Mouse (Mus musculus) brain, embryonic 18.5 days (tissue): ENCODE measurements around the gene Rasgrf1.

Experiments used
- DNase-seq: peaks from one replicate; pipeline ENCODE4 v3.0.0-alpha.2; 2012; ENCODE audit warnings: low read depth, low spot score

Rasgrf1 gene

DNA sequence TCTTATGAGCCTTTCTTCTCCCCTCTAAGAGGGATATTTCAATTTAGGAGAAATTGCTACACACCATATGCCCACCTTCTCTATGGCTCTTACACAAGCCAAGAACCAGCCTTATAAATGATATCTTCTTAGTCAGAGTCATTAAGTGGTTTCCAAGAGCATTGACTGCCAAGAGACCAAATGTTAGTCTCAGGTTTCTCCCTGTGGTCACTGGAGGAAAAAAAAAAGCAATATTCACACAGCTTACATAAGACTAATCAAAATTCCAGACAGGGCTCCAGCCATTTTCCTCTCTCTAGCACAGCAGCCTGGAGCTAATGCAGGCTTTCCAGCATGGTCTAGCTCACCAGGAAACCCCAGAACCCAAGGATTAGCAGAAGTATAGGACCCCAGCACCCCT lies 3.1 kb upstream of the Rasgrf1 start:
- no peak for DNase-seq

DNA sequence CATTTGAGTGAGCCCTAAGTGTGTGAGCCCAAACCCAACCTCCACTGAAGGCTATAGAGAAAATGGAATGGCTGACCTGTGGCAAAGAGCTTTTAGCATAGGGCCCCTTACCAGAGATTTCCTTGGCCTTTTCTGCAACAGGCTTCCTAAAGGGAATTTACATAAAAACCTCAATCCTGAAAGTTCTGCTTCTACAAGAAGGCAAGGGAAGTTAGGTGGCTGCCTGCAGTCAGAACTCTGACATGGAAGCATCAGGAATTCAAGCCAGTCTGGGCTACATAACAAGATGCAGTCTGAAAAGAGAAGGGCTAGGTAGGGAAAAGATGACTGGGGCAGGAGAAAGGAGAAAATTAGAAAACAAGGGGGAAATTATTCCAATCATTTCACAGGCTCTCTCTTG lies 1.8 kb upstream of the Rasgrf1 start:
- DNase-seq, result no peak

DNA sequence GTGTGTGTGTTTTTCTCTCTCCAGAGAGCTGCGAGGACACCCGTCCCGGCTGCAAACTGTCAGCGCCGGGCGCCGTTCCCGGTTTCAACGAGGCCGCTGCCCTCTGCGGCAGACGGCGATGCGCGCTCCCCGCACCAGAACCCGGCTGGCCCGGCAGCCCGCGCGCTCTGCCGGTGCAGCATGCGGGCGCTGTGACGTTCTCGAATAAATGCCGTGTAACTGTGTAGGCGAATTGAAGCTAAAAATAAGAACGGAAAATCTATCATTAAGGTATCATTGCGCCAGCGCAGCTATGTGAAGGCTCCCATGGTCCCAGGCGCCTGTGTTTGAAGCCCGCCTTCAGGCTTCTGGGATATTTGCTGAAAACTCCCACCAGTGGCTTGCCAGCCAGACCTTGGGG lies 1.1 kb upstream of the Rasgrf1 start:
- no peak for DNase-seq

DNA sequence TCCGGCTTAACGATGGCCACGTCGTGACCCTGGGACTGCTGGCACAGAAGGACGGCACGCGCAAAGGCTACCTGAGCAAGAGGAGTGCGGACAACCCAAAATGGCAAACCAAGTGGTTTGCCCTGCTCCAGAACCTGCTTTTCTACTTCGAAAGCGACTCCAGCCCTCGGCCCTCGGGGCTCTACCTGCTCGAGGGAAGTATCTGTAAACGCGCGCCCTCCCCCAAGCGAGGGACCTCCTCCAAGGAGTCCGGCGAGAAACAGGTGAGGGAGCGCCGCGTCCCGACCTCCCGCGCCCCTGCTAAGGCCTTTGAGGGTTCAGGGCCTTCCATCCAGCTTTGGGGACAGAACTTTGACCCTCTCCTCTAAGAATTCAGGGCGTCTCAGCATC lies 298 bp downstream of the Rasgrf1 start:
- DNase-seq, result no peak

DNA sequence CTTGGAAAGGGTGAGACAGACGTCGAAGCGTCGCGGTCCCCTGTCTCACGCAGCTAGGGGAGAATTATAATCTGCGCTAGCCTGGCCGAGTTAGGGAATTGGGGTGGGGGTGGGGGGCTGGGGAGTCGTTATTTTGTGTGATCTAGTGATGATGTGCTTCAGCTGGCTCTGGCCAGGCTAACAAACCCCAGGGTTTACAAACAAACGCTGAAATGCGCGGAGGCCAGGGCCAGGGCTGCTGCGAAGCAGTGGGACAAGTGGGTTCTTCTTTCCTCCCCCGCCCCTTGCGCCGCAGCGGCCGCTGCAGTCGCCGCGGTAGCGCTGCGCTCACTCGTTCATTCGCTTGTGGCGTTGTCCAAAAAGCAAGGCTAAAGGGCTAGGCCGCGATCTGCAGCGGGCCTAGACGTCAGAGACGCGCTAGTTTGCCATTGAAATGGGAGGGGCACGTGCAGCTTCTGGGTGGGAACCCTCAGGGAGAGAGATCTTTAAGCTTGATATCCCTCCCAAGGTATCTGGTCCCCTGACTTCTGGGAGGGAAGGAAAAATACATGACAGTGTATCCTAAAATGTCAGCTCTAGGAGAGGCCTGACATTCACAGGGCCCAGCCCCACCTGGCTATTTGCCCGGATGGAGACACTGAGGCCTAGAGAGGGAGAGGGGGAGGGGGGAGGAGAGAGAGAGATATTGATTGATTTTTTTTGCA lies 1.2 kb downstream of the Rasgrf1 start:
- DNase-seq, result no peak

DNA sequence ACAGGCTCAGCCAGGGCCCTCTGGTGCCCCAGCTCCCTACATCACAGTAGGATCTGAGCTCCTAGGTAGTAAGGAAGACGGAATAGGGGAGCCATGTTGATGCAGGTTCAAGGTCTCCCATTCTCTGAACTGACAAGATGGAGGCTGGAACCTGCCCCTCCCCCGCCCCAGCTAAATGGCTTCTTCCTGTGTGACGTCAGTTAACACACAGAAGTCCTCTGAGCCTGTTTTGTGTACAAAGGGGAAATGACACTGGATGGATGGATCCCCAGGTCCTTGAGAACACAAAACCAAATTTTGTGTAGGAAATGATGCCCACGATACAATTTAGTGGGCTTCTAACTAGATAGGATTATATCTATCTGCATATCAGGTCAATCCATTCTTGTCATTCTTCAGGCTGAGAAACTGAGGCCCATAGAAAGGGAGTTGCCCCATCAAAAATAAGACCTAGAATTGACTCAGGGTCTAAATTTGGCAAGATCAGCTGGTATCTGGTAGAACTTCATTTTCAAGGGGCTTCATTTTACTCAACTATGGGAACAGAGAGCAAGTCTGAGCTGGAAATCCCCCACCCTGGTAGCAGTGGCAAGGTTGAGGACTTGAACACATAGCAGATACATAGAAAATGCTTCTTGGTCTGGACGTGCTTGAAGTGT lies 2.3 kb downstream of the Rasgrf1 start:
- no peak for DNase-seq

DNA sequence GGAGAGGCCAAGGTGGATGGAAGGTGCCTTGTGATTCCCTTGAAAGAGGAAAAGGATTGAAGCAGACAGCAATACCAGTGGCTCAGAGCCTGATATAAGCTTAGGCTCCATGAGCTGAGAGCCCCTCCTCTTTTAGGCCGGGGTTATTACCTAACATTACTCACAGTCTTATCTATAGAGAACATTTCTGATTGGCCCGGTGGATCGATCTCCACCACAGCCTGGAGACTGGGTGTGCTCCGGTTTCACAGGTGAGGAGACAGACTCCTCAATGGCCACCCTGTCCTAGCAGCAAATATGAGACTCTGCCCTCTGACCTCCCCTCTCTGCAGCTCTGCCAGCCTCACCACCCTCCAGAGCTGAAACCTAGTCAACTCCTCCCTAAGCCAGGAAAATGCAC lies 3.4 kb downstream of the Rasgrf1 start:
- DNase-seq, result no peak

DNA sequence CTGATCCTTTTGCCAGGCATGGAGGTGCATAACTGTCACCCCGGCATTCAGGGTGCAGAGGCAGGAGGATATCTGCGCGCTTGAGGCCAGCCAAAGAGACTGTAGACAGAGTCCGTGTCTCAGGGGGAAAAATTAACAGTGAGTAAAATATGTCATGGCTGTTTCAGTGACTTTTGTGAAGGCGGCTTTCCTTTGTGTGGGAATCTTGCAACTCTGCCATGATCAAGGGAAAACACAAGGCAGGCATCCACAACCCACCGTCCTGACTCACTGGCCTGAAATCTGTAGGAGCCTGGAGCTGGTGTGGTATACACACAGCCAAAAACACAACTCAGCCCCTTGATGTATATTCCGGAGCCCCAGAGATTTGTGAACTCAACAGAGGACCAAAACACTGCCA lies 6.8 kb downstream of the Rasgrf1 start:
- DNase-seq, result no peak

DNA sequence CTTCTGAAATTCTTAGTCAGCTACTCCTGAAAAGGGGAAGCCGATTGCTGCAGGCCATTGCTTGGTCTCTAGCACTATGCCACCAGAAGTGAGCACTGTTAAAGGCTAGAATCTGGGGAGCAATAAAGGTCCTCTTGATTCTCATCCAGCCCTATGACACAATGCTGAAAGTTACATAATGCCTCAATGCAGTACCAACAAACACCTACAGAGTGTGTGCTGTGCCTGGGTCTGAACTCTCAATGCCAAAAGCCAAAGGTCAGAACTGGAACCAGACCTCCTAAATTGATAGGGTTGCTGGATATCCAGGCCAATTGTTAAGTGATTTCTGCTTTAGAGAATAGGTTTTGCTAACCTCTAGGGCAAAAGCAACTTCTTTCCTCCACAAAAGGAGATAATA lies 7.7 kb downstream of the Rasgrf1 start:
- DNase-seq, result no peak

DNA sequence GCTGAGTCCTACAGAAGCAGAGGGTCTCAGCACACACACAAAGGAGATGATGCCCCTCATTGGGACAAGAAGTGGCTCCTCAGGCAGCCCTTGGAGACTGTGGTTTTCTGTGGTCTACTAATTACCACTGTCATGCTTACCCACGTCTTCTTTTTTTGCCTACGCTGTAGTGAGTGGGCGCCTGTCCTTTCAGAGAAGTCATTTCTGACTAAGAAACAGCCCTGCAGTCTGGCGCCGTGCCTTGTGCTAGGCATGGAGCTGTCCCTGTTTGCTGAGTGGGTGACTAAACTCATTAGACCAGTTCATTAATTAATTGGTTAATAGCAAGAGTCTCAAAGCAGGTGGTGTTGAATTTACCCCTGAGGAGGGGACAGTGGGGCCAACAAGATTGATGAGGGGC lies 9.1 kb downstream of the Rasgrf1 start:
- DNase-seq, result no peak

DNA sequence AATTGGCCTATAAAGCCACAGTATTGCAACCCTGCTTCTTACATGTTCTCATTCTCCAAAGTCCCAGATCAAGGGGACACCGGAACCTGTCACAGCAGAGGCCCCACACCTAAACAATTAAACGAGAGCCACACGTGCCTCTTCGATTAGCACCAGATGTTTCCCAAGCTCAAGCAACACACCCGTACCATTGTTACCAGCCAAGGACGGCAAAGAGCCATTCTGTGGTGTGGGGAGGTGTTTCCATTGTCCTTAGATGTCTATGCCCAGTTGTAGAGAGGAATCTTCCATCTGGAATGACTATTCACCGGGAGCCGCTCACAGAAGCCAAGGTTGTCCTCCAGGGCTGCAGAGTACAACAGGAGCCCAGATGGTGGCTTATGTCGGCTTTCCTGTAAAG lies 11.4 kb downstream of the Rasgrf1 start:
- no peak for DNase-seq

DNA sequence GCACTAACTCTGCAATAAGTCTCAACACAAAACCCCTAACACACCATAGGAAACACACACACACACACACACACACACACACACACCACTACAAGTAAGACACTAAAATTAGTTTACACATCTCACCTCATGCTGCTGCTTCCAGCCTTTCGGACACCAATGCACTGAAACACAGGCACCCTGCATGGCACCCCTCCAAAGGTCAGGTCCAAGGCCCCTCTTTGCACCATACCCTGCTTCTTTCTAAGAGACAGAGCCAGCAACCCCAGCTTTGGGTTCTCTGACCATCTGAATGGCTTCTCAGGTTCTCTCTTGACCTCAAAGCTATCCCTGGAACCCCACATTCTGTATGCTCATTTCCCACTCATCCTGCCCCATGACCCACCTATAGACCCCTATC lies 13.0 kb downstream of the Rasgrf1 start:
- DNase-seq, result no peak

DNA sequence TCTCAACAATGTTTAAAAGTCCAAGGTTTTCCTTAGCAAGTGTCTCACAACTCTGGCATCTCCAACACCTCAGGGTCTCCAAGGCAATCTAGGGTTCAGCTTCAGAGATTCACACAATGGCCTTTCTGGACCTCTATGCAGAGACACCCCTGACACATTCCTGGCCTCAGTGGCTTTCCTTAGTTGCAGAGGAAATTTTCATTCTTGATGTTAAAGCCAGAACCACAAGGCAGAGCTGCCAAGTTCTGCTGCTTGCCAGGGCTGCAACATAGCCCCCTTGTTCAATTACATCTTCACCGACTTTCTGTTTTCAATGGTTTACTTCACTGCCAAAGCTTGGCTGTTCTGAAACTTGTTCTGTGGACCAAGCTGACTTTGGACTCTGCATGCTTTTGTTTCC lies 15.1 kb downstream of the Rasgrf1 start:
- no peak for DNase-seq

DNA sequence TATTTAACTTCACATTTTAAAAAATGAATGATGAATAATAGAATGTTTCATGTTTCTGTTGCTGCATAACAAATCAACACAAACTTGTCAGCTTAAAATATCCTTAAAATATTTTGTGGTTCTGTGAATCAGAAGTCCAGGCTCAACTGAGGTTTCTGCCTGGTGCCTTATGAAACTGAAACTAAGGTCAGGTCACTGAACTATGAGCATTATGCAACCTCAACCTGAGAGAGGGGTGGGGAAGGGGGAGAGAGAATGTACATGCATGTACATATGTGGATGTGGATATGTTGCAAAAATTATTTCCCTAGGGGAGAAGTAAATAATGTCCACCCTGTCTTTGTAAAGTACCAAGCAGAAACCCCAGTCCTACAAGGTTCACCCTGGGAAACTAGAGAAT lies 18.8 kb downstream of the Rasgrf1 start:
- no peak for DNase-seq

DNA sequence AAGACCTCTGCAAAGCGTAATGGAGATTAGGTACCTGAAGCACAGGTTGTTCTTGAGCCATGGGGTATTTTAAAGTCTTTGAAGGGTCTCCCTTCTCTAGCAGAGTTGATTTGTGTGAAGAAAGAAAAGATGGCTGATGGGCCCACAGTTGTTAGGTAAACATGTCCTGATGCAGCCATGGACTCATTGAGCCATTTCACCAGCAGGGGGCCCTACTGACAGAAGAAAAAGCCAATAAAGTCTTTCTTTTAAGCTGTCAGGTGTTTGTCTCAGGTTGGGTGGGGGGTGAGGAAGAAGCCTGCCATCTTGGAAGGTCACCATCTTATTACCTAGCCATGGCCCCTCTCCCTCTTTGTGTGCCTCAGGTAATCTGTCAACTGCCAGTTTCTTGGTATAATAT lies 30.7 kb downstream of the Rasgrf1 start:
- DNase-seq, result no peak

DNA sequence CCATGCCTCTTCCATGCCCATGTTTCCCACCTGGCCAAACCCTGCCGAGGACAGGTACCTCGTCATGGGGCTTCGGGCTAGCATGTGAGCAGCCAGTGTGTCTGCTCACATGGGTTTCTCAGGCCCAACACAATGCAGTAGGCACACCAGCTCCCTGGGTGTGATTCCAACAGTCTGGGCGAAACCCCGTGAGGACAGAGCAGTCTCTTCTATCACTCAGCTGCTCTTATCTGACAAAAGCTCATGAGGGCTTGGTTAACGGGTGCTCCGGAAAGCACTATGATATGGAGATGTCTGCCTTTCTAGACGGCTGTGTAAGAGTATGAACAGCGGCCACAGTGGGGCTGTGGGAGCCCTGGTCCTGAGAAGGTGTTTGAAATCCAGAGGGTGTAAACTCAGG lies 37.1 kb downstream of the Rasgrf1 start:
- DNase-seq, result no peak

DNA sequence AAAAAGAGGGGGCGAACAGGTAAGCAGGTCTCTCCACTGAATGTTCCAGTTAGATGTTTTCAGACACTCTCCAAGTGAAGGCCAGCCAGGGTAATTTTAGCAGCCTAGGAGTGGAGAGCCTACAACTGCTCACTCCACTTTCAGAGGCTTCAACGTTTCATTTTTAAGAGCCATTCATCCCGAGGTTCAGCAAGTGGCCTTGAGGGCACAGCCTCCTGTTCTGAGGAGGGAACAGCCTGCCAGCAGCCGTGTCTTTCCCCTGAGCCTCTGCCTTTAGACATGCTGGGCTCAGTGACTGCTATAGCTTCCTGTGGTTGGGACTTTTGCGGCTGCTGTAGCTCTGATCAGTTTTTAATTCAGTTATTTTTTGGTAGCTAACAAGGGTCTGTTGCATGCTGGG lies 38.9 kb downstream of the Rasgrf1 start:
- no peak for DNase-seq

DNA sequence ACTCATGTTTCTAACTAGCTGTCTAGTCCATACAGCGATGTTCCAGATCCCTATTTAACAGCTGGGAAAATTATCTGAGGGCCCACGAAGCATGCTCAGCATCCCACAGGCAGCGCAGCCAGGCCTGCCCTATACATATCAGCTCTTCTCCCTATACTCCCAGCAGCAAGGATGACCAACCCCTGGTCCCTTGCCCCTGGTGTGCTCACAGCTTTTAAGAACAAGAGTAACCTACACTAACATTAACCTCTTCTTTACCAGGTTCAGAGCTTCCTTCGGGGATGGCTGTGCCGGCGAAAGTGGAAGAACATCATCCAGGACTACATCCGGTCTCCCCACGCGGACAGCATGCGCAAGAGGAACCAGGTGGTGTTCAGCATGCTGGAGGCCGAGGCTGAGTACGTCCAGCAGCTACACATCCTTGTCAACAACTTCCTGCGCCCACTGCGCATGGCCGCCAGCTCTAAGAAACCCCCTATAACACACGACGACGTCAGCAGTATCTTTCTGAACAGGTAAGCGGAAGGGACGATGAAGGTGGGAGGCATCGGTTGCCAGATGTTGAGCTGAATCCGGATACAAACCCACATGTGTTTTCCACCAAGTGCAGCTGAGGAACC lies 44.0 kb downstream of the Rasgrf1 start:
- DNase-seq, result no peak

DNA sequence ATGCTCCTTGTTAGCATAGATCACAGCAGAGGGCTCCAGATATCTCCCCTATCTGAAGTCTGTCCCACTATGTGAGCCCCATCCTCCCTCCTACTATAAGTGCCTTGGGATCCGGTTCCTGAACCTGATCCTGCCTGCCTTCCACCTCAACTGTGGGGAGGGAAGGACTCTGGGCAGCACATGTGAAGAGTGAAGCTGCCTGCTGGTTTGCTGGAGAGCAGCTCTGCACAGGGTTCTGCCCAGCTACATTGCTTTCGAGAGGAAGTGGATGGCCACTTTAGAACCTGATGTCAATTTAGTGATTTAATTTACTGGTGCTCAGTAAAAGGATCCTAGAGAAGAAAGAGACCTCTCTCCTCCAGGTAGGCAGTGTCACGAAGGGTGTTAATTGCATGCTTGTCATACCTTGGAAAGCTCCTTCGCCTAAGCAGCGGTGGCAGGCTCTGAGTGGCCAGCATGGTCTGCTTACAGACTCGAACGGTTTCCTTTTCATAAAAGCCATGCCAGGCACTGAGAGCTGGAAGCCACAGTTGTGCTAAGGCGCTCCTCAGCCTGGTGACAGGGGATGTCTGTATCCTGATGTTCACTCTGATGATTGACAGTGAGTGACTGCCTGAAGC lies 45.3 kb downstream of the Rasgrf1 start:
- no peak for DNase-seq

DNA sequence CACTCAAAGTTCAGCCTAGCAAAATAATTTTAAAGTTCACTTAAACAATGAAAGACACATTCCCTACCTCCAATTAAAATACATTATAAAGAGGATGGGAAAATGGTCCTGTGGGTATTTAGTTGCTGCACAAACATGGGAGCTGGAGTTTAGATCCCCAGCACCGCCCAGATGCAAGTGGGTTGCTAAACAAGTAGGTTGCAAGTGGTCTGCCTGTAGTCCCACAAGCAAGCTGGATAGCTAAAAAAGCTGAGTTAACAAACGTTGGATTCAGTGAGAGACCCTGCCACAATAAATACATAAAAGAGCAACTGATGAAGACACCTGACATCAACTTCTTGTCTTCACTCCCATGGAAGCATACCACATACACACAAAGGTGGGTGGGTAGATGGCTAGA lies 49.3 kb downstream of the Rasgrf1 start:
- no peak for DNase-seq

DNA sequence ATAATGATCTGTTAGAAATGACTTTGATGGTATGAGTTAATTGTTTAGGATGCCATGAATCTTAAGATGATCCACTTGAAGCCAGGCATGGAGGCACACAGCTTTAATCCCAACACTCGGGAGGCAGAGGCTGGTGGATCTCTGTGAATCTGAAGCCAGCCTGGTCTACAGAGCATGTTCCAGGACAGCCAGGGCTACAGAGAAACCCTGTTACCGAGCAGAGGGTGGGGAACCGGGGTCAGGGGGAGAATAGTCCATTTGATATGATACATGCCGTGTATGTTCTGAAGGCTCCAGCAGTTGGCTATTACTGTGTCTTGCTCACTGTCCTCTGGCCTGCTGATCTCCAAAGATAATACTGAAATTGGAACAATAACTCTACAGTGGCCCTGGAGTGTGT lies 54.4 kb downstream of the Rasgrf1 start:
- DNase-seq, result no peak

DNA sequence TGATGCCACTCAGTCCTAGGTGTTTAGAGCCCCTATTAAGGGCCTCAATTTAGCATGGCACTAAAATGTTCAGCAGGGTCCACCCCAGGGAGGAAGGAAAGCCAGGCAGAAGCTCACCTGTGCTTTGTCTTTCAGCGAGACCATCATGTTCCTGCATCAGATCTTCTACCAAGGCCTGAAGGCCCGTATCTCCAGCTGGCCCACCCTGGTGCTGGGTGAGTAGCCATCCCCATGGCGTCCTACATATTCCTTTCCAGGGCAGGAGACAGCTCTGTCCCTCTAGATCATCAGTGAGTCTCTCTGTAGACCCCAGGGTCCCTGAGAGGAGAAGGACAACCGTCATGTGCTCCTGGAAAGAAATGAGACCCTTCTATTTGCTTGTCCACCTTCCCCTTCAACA lies 58.0 kb downstream of the Rasgrf1 start:
- no peak for DNase-seq
